Mouse (Mus musculus): ENCODE results near the gene Syf2. TPM values are rescaled to one million over a fixed set of nuclear protein-coding genes. Genes with fewer than 3 reads are reported as not detected.

Gene Syf2
- polyA plus RNA-seq, 1 experiment from 2014 or later: 53.4 TPM

DNA sequence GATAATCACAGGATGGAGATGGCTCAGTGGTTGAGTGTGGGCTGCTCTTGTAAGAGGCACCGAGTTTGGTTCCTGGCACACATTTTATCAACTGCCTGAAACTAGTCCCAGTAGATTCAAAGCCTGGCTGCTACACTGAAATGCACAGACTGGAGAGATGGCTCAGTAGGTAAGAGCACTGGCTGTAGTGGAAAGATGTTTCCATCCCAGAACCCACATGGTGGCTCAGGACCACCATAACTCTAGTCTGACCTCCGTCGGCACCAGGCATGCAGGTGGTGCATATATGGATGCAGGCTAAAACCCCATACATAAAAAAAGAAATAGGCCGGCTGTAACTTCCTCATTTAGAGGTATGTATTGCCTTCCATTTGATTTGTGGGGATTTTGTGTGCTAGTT, 1.2 kb upstream of the Syf2 start:
- H3K4me1 ChIP-seq (ENCODE audit: control insufficient read depth, insufficient read depth, low read length): peaks cover 24% of the 10 kb centered on the region
- WGBS: 83% methylated on average over 4 of the region's 4 CpGs
- ATAC-seq (ENCODE audit: low FRiP score, low TSS enrichment): no peak
- H3K36me3 ChIP-seq (ENCODE audit: control insufficient read depth, insufficient read depth, low read length): peaks cover 62% of the 10 kb centered on the region
- no peaks in the 10 kb centered on the region for H3K27me3 ChIP-seq (ENCODE audit: control insufficient read depth, insufficient read depth, low read length)
- H3K9me3 ChIP-seq (ENCODE audit: control insufficient read depth, low read length): no peaks in the 10 kb centered on the region
- no peak overlapping the region for H3K4me3 ChIP-seq (replicated peaks; ENCODE audit: low read depth, low read length)
- DNase-seq: no peak
- H3K9ac ChIP-seq (replicated peaks; ENCODE audit: low read length): no peak overlapping the region
- H3K4me2 ChIP-seq (ENCODE audit: low read length): no peak overlapping the region
- H3K27ac ChIP-seq (replicated peaks; ENCODE audit: low read depth, low read length): no peak overlapping the region

DNA sequence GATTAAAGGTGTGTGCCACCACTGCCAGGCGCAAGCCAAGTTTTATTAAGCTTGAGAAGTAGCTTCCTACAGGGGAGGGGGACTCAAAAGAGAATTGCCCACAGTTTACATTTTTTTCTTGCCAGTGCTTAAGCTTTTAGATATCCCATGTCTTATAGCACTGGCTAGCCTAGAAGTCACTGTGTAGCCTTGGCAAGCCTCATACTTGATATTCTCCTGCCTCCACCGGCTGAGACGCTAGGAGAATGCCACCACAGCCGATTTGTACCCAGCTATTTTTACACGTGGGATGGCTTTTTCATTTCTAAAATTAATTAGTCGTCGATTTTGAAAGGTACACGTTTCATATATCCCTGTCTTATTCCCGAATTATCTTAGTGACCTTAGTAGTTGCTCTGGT, 508 bp upstream of the Syf2 start:
- H3K9me3 ChIP-seq (ENCODE audit: control insufficient read depth, low read length): no peaks in the 10 kb centered on the region
- peaks cover 18% of the 10 kb centered on the region for H3K4me1 ChIP-seq (ENCODE audit: control insufficient read depth, insufficient read depth, low read length)
- ATAC-seq (ENCODE audit: low FRiP score, low TSS enrichment) (no peak), DNase-seq (no peak)
- WGBS: 27% methylated on average over 9 of the region's 9 CpGs
- peak overlapping the region; percentile 88 for H3K4me3 ChIP-seq (replicated peaks; ENCODE audit: low read depth, low read length)
- H3K9ac ChIP-seq (replicated peaks; ENCODE audit: low read length): peak overlapping the region; percentile 46
- peak overlapping the region; percentile 90 for H3K4me2 ChIP-seq (ENCODE audit: low read length)
- H3K27ac ChIP-seq (replicated peaks; ENCODE audit: low read depth, low read length): peak overlapping the region; percentile 21
- H3K27me3 ChIP-seq (ENCODE audit: control insufficient read depth, insufficient read depth, low read length): no peaks in the 10 kb centered on the region
- H3K36me3 ChIP-seq (ENCODE audit: control insufficient read depth, insufficient read depth, low read length): peaks cover 65% of the 10 kb centered on the region

DNA sequence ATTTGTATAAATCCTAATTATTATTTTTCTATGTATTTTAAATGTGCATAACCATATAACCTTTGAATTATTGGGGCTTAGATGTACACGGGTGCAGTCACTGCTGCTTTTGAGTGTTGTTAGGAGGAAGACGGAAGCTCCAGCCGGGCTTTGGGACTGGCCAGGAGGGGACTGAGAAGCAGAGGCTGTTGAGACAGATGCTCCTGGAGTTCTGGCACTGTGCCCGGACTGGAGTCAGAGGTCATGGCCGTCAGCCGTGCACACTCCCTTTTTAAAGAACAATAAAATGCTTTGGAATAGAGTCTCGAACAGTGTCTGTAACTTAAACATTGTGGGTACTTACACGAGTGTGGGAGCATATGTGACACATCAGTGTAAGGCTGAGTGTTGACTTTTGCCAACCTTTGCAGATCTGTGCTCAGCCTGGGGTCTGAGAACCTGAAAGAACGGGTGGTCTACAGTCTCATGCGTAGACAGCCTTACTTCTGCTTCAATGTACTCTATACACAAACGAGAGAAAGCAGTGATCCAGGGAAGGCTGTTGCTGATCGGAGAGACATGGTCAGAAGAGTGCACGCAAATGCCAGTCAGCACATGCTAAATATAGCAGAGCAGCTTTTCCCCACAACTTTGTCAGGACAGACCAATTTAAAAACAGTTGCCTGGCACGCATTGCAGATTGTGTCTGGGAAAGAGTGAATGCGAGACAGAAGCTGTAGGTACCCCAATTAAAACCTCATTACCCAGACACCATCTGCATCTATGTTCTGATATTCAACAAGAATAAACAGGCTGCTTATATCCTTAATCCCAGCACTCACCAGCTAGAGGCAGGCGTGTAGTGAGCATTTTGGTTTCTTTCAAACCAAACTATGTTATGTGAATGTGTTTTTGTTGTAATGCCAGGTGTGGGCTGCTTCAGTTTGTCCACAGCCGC, 6.8 kb downstream of the Syf2 start:
- ATAC-seq (ENCODE audit: low FRiP score, low TSS enrichment) (no peak), DNase-seq (no peak)
- Histone ChIP-seq H3K27ac (replicated peaks; ENCODE audit: low read depth, low read length) (no peak overlapping the region), H3K4me3 (replicated peaks; ENCODE audit: low read depth, low read length) (no peak overlapping the region), H3K36me3 (ENCODE audit: control insufficient read depth, insufficient read depth, low read length) (peaks cover 52% of the 10 kb centered on the region), H3K9me3 (ENCODE audit: control insufficient read depth, low read length) (no peaks in the 10 kb centered on the region), H3K4me1 (ENCODE audit: control insufficient read depth, insufficient read depth, low read length) (no peaks in the 10 kb centered on the region), H3K9ac (replicated peaks; ENCODE audit: low read length) (no peak overlapping the region), H3K27me3 (ENCODE audit: control insufficient read depth, insufficient read depth, low read length) (no peaks in the 10 kb centered on the region), H3K4me2 (ENCODE audit: low read length) (no peak overlapping the region)
- 66% methylated on average over 17 of the region's 17 CpGs for WGBS

DNA sequence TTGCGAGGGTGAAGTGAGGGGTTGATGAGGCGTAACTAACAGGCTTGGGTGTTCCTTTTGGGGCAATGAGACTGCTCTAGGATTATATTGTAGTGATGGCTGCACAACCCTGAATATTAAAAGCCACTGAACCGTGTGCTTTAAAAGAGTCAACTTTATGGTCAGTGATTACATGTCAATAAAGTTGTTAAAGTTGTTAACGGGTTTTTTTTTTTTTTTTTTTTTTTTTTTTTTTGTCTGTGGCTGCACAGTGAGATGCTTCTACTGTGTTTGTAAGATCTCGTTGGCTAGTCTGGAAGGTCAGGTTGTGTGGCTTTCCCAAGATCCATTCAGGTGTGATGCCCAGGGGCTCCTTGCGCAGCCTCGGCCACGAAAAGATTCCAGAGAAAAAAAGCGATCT, 9.2 kb downstream of the Syf2 start:
- Histone ChIP-seq H3K9me3 (ENCODE audit: control insufficient read depth, low read length) (no peaks in the 10 kb centered on the region), H3K36me3 (ENCODE audit: control insufficient read depth, insufficient read depth, low read length) (peaks cover 28% of the 10 kb centered on the region), H3K27me3 (ENCODE audit: control insufficient read depth, insufficient read depth, low read length) (0 out of 2 replicates have a peak, but pooled peaks cover 3% of the 10 kb centered on the region), H3K27ac (replicated peaks; ENCODE audit: low read depth, low read length) (no peak overlapping the region), H3K4me1 (ENCODE audit: control insufficient read depth, insufficient read depth, low read length) (no peaks in the 10 kb centered on the region), H3K4me3 (replicated peaks; ENCODE audit: low read depth, low read length) (no peak overlapping the region), H3K9ac (replicated peaks; ENCODE audit: low read length) (no peak overlapping the region), H3K4me2 (ENCODE audit: low read length) (no peak overlapping the region)
- ATAC-seq (ENCODE audit: low FRiP score, low TSS enrichment) (no peak), DNase-seq (no peak)
- 50% methylated on average over 9 of the region's 9 CpGs for WGBS

DNA sequence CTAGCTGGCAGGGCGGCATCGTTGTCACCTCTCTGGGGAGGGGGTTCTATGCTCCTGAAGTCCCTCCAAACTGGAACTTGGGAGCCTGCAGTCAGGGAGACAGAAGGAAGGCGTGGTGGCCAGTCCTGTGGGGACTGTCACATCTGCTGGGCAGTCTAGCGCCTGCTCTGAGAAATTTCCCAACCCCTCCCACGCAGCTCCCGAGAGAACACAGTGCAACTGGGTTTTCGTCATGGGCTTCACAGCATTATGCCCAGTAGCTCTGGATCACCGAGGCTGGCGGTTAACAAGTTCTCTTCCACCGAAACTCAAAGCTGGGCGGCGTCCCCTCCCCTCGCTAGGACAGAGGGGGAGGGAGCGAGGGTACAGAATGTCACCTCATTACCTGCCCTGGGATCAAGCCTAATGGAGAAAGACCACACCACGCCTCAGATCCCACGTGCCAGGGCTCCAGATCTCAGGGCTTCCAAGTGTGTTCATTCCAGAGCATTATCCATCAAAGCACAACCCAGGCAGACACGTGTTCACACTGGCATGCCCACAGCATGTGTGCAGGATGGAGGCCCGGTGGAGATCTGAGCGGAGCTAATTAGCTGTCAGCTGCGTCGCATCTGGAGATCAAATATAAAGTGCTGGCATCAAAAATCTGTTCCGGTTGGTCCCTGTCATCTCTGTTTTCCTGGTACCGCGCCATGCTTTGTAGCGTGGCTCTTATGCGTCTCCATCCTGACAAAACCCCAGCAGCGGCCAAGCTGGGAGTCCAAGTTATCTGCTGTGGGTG, 13.2 kb downstream of the Syf2 start:
- Histone ChIP-seq H3K27me3 (ENCODE audit: control insufficient read depth, insufficient read depth, low read length) (0 out of 2 replicates have a peak, but pooled peaks cover 8% of the 10 kb centered on the region), H3K4me3 (replicated peaks; ENCODE audit: low read depth, low read length) (no peak overlapping the region), H3K27ac (replicated peaks; ENCODE audit: low read depth, low read length) (no peak overlapping the region), H3K36me3 (ENCODE audit: control insufficient read depth, insufficient read depth, low read length) (no peaks in the 10 kb centered on the region), H3K4me2 (ENCODE audit: low read length) (no peak overlapping the region), H3K9me3 (ENCODE audit: control insufficient read depth, low read length) (no peaks in the 10 kb centered on the region), H3K9ac (replicated peaks; ENCODE audit: low read length) (no peak overlapping the region), H3K4me1 (ENCODE audit: control insufficient read depth, insufficient read depth, low read length) (no peaks in the 10 kb centered on the region)
- WGBS: 42% methylated on average over 27 of the region's 27 CpGs
- ATAC-seq (ENCODE audit: low FRiP score, low TSS enrichment) (no peak; the same call in 1 of the 2 replicates), DNase-seq (peak; percentile 57)

DNA sequence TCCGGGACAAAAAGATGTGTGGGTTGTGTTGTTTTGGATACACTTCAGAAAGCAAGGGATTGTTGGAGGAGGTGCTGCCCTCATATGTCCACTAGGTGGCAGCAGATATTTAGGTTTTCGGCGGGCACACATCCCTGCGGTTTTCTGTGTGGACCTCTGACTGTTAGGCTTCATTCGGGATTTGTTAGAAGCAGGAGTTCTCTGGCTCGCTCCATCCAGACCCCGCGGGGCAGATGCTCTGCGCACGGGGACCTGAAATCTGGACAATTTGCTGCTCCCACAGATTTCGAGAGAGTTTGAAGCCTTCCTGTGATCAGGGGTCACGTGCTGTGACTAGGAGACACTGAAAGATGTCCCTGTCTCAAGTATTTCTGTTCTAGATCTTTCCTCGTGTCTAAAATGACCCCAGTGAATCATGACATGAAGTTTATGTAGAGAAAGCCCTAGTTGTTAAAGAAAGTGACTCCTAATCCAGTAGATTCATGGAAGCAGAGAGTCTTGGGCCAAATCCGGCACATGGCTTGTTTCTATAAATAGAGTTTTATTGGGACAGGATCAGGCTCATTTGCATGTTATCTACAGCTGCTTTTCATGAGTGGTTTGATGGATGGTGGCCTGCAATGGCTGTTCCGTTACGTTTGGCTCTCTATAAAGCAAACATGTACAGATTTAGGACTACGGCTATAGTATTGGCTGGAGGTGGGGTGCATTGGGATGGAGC, 15.5 kb downstream of the Syf2 start:
- Histone ChIP-seq H3K9me3 (ENCODE audit: control insufficient read depth, low read length) (no peaks in the 10 kb centered on the region), H3K4me2 (ENCODE audit: low read length) (peak overlapping the region; percentile 47), H3K36me3 (ENCODE audit: control insufficient read depth, insufficient read depth, low read length) (no peaks in the 10 kb centered on the region), H3K9ac (replicated peaks; ENCODE audit: low read length) (peak overlapping the region; percentile 36; the same call in 1 of the 2 replicates), H3K4me3 (replicated peaks; ENCODE audit: low read depth, low read length) (peak overlapping the region; percentile 19; the same call in 1 of the 2 replicates), H3K27me3 (ENCODE audit: control insufficient read depth, insufficient read depth, low read length) (0 out of 2 replicates have a peak, but pooled peaks cover 8% of the 10 kb centered on the region), H3K27ac (replicated peaks; ENCODE audit: low read depth, low read length) (no peak overlapping the region), H3K4me1 (ENCODE audit: control insufficient read depth, insufficient read depth, low read length) (no peaks in the 10 kb centered on the region)
- WGBS: 15% methylated on average over 17 of the region's 17 CpGs
- DNase-seq (peak; percentile 91), ATAC-seq (ENCODE audit: low FRiP score, low TSS enrichment) (no peak)

DNA sequence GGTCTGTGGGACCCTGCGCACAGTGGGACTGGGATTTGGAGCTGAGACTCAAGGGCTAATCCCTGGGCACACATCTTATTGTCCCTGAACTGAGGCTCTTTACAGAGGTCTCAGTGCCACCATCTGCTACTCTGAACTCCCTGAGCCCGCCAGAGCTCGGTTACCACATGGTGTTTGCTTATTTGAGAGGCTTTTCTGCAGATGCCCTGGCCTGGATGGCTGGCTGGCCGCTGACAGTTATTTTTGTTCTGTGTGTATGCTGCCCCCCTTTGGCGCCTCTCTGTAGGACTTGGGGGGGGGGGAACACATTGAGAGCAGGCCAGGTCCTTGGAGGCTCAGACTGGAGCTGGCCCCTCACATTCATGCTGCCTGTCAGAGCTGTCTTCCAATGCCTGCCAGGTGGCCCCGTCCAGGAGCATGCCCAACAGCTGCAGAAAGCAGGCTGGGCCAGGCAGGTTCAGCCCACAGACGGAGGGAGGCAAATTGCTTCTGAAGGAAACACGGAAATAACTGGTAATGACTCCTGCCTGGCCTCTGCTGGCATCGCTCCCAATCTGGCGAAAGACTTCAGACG, 19.9 kb downstream of the Syf2 start:
- WGBS: 18% methylated on average over 11 of the region's 11 CpGs
- no peak overlapping the region for H3K4me2 ChIP-seq (ENCODE audit: low read length)
- no peaks in the 10 kb centered on the region for H3K4me1 ChIP-seq (ENCODE audit: control insufficient read depth, insufficient read depth, low read length)
- DNase-seq (peak; percentile 68), ATAC-seq (ENCODE audit: low FRiP score, low TSS enrichment) (peak; percentile 72; the same call in 1 of the 2 replicates)
- H3K27ac ChIP-seq (replicated peaks; ENCODE audit: low read depth, low read length): 0 out of 2 replicates have a peak overlapping the region, but pooled peaks have one; percentile 45
- no peak overlapping the region for H3K4me3 ChIP-seq (replicated peaks; ENCODE audit: low read depth, low read length)
- no peak overlapping the region for H3K9ac ChIP-seq (replicated peaks; ENCODE audit: low read length)
- no peaks in the 10 kb centered on the region for H3K36me3 ChIP-seq (ENCODE audit: control insufficient read depth, insufficient read depth, low read length)
- no peaks in the 10 kb centered on the region for H3K27me3 ChIP-seq (ENCODE audit: control insufficient read depth, insufficient read depth, low read length)
- H3K9me3 ChIP-seq (ENCODE audit: control insufficient read depth, low read length): no peaks in the 10 kb centered on the region

DNA sequence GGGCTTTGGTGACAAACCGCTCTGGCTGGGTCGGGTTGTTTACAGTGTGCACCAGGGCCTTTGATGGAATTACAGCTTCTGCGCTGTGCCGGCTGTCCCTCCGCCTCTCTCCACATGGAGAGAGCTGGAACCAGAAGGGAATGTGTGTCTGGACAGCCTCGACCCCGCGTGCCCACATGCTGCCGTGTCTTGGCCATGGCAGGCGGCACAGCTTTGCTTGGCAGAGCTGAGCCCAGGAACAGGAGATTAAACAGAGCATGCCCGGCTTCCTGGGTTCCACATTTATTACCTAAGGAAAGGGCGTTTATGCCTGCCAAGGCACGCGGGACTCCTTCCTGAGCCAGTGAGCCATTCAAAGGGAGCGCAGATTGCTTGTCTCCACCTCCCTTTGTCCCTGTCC, 23.8 kb downstream of the Syf2 start:
- no peak overlapping the region for H3K27ac ChIP-seq (replicated peaks; ENCODE audit: low read depth, low read length)
- 19% methylated on average over 15 of the region's 15 CpGs for WGBS
- no peak overlapping the region for H3K9ac ChIP-seq (replicated peaks; ENCODE audit: low read length)
- ATAC-seq (ENCODE audit: low FRiP score, low TSS enrichment) (no peak), DNase-seq (peak; percentile 45)
- no peak overlapping the region for H3K4me3 ChIP-seq (replicated peaks; ENCODE audit: low read depth, low read length)
- no peak overlapping the region for H3K4me2 ChIP-seq (ENCODE audit: low read length)
- H3K27me3 ChIP-seq (ENCODE audit: control insufficient read depth, insufficient read depth, low read length): no peaks in the 10 kb centered on the region
- no peaks in the 10 kb centered on the region for H3K36me3 ChIP-seq (ENCODE audit: control insufficient read depth, insufficient read depth, low read length)
- H3K4me1 ChIP-seq (ENCODE audit: control insufficient read depth, insufficient read depth, low read length): no peaks in the 10 kb centered on the region
- H3K9me3 ChIP-seq (ENCODE audit: control insufficient read depth, low read length): no peaks in the 10 kb centered on the region

Measured in midbrain, embryonic 14.5 days (tissue).